Mouse (Mus musculus) CD4-positive, CD25-positive, alpha-beta regulatory T cell, adult 2 months (primary cell): Measurements from ENCODE around the gene Bhlhb9.

Experiments used
- DNase-seq: peaks from one replicate; pipeline ENCODE4 v3.0.0-alpha.2; 2012; ENCODE audit warnings: low read depth, low spot score

Gene Bhlhb9

DNA sequence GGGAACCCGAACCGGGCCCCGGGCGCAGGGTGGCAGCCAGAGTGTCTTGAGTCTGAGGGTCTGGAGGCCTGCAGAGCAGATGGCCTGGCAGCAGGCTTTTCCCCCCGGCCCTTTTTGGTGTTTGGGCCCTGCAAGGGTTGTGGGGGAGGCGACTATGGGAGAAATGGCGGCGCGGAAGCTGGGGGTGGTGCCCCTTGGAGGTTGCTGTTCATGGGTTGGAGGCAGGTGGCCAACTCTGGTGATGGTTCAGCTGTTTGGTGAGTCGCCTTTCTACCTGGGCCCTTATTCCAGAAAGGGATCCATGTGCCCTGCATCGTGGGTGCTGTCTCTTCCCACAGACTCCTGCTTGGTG is 88.8 kb downstream of the Bhlhb9 start:
- DNase-seq: peak; percentile 53

GRCm38 (mm10) chrX:135916580-135916979 is 119.2 kb downstream of the Bhlhb9 start:
- DNase-seq: no peak

DNA sequence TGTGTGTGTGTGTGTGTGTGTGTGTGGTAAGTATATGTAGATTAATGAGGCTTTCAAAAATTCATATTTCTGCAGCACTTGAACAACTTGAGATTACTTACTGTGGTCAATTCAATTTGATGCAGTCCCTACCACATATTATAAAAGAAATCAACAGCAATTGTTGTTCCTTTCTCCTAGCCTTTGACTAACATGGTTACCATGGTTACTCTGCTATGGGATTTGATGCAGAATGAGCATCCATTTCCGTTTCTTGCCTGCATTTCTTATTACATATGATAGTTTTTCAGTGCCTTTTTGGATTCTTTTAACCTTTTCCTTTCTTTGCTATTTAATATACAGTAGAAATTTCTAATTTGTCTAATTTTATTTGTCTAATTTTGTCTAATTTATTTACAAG is 119.7 kb downstream of the Bhlhb9 start:
- DNase-seq: no peak

DNA sequence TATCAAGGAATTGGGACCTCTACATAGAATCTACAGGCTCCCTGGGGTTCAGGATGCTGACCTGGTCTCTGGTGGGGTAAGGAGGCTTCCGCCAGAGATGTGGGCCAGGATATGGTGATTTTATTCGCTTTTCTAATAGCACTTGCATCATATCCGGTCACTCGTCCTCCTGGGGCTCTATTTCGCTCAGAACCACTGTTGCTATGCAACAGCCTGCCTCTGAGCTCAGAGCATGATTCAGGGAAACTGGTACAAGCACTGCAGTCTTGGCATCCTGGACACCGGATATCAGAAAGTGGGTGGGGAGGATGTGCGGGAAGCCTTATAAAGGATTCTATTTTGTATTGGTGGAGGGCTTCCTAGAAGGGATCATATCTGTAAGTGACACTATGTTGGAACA is 124.8 kb downstream of the Bhlhb9 start:
- no peak for DNase-seq

DNA sequence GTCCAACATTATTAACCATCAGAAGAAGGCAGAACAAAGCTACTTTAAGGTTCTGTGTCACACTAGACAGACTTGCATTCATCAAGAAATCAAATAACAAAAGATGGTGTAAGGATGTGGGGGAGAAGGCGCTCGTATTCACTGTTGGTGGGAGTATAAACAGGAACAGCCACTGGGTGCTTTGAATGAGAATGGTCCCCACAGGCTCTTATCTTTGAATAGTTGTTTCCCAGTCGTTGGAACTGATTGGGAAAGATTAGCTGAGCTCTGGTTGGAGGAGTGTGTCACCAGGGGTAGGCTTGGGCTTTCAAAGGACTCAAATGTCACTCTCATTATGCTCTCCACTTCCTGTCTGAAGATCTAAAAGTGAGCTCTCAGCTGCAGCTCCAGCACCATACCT is 128.5 kb downstream of the Bhlhb9 start:
- DNase-seq: peak; percentile 1

DNA sequence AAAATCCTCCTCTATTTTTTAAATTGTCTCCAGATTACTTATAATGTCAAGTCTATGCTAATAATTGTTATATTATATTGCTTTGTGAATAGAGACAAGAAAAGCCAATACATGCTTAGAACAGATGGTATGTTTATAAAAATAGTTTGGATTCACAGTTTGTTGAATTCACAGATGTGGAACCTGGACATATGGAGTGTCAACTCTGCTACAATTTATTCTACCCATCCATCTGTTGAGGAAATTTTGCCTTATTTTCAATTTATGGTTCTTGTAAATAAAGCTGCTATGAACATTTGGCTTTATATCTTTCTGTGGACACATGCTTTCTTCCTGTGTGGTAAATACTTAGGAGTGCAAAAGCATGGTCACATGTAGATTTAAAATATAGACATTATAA is 131.2 kb downstream of the Bhlhb9 start:
- DNase-seq: no peak

DNA sequence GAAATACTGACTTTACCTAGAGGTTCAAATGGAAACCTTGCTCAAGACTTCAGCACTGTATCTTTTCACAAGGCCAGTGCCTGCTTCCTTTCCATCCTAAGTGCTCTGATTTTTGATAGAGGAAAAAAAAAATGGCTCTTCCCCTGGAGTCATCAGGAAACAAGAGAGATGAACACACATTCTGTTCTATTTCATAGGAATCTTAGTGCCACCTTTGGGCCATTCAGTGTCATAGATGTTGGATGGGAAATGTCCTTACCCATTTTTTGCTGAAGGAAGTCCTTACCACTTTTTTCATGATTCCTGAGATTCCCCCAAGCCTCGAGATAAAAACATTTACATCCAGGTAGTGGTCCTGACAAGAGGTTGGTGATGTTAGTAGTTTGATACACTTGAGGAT is 139.1 kb downstream of the Bhlhb9 start:
- no peak for DNase-seq
